Mouse (Mus musculus) skeletal muscle tissue, postnatal 0 days (tissue): ENCODE measurements around the gene Cnpy3. TPM values are rescaled to one million over a fixed set of nuclear protein-coding genes. Genes with fewer than 3 reads are reported as not detected.

ENCODE experiments used
- polyA plus RNA-seq: library from polyadenylated mRNA; unstranded; fragments of >200 nt; fragmentation: Nextera tagmentation; extraction: Ambion mirVana; gene quantifications from 2 replicates; pipeline ENCODE4 v1.2.1, GENCODE M21; 2015

Cnpy3 gene
- 22.4 and 30.1 TPM in 2 replicates for polyA plus RNA-seq

DNA sequence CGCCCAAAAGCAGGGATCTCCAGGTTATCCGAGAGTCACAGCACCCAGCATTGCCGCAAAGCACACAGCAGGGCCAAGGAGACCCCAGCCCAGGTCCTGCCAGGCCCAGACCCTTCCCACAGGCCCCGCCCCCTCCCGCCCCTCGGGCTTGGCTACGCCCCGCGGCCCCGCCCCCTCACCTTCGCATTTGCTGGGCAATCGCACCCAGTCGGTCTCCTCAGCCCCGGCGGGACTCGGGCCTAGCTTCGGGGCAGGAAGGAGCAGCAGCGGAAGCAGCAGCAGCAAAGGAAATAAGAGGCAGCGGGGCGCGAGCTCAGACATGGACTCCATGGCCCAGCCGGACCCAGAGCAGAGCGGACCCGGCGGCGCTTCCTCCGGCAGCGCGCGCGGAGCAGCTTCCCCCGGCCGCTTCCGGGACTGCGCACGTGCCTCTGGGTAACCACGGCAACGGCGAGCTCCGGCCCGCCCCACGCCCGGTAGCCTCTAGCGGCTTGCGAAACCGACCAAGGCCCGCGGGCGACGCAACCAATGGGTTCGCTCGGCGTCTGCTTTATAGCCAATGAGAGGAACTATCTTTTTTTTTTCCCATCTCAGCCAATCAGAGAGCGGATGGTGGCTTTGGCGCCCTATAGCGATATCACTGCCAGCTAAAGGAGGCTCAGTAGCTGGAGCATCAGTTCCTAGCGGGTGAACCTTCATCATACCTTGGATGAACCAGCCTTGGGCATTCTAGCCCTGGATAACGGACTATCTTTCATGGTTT lies at the start of gene Cnpy3:
TSS of gene Cnpy3 (minus strand) at position 421 of the 763 bp plus-strand sequence.

DNA sequence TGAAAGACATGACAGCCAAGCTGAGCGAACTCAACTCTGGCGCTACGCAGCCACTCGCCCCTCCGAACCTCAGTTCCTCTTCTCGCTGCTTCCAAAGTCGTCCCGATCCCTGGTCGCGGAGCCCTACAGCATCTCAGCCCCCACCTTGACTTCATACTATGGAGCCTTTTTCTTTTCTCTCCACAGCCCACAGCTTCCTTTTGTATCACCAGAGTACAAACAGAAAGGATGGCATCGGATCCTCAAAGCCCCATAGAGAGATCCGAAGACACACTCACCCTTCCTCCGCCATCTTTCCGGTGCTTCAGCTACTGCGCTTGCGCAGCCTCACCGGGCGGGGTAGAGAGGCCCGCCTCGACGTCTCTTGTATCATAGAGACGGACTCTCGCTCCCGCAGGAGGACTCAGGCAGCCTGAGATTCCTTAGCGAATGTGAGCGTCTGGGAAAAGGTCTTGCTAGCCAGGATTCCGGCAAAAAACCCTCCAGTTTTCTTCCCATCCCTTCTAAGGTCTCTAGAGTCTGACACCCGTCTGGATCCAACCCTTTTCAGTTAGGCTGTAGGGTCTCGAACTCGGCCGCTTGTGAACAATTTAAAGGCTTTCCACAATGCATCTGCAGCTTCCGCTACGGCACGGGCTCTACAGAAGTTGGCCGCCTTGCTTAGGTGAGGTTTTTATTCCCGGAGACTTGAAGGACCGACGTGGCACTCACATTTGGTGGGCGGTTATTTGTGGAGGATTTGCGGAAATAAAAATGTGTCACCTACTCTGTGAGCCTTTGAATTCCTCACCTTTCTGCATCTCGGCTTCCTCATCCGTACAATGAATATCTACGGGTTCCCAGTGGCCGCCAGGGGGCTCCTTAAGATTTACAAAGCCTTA lies 30.6 kb upstream of the Cnpy3 start, which contains the start of gene Rpl7l1:
TSS of gene Rpl7l1 (minus strand) at position 332 of the 881 bp plus-strand sequence.

DNA sequence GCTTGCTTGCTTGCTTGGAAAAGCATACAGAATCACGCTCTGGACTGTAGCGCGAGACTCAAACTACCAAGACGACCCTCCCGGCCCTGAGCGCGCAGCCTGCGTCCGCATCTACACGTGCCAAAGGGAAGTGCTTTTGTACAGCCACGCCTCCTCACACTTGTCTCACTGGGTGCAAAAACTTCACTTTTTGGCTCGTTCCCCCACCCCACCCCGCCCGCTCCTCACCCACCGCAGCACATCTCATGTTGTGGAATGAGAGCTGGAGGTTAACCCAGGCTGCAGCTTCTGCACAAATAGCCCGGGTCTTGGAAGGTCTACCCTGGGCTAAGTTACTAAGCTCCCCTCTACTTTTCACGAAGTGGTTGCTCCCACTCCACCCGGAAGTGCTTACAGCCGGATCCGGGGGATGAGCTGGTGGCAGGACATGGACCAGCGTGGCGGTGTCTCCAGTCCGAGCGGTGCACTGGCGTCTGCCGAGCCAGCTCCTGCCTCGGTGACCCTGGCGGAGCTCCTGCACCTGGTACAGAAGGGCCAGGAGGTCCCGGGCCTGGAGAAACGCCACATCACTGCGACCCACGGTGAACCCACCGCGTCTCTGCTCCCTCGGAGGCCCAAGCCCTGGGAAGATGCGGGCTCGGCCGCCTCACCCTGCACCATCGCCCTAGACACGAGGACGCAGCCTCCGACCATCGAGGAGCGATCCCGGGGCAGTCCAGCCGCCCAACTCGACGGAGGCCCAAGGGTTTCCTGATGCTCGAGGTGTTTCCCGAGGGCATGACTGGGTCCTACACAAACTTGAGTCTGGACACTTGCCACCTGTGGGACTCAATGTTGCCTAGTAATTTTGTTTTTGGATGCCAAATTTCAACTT lies 20.6 kb upstream of the Cnpy3 start, which contains the start of gene 2310039H08Rik:
TSS of gene 2310039H08Rik (plus strand) at position 232 of the 874 bp plus-strand sequence.

DNA sequence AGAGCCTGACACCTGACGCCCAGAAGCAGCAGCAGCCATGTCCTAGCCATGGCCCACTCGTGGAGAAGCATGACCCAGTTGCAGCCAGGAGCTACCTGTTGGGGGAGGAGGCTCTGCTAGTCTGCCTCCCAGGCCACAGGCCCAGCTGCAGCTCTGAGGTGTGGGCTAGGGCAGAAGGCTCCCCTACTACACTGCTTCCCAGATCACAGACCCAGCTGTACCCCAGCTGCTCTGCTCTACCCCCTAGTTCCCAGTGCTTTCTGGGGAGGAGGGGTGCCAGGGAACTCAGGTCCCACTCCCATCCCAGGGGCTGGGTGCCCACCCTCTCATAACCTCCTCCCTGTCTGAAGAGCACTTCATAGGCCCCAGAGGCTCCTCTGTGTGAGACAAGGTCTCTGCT lies 11.5 kb upstream of the Cnpy3 start, which contains the start of gene Ptcra:
TSS of gene Ptcra (minus strand) at position 169 of the 400 bp plus-strand sequence.

DNA sequence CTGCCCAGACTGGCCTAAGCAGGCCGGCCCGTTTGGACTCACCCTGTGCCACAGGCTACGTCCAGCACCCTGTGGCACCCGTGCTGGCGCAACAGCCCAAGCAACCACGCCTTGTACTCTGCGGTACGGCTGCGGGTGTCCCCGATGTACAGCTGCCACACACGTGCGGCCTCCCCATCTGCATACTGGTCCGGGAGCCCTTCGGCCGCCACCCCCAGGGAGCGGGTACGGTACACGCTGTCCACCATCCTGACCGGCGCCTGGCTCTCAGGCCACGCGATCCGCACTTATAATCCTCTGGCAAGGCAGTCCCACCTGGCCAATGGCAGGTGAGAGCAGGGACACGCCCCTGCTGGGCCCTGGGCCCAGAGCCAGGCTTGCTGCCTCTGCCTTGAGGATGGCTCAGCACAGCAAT lies 23.1 kb downstream of the Cnpy3 start, which contains the start of gene Gnmt:
TSS of gene Gnmt (minus strand) at position 265 of the 415 bp plus-strand sequence.

DNA sequence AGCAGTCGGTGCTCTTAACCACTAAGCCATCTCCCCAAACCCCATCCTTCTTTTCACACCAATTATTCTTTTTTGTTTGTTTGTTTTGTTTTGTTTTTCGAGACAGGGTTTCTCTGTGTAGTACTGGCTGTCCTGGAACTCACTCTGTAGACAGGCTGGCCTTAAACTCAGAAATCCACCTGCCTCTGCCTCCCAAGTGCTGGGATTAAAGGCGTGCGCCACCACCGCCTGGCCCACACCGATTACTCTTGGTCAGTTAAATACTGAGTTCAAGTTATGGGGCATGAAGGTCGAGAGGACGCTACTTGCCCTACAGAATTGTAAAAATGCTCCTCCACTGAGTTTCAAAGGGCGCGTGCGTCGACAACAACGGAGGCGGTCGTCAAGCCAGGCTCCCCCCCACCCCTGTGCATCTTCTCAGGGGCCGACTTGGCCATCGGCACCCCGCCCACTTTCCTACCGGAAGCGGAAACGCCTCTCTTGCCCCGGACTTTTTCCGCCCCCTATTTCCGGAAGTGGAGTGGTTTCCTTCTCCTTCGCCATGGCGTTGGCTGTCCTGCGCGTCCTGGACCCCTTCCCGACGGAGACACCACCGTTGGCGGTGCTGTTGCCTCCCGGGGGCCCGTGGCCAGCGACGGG lies 40.9 kb downstream of the Cnpy3 start, which contains the start of gene Pex6:
TSS of gene Pex6 (plus strand) at position 505 of the 639 bp plus-strand sequence.

DNA sequence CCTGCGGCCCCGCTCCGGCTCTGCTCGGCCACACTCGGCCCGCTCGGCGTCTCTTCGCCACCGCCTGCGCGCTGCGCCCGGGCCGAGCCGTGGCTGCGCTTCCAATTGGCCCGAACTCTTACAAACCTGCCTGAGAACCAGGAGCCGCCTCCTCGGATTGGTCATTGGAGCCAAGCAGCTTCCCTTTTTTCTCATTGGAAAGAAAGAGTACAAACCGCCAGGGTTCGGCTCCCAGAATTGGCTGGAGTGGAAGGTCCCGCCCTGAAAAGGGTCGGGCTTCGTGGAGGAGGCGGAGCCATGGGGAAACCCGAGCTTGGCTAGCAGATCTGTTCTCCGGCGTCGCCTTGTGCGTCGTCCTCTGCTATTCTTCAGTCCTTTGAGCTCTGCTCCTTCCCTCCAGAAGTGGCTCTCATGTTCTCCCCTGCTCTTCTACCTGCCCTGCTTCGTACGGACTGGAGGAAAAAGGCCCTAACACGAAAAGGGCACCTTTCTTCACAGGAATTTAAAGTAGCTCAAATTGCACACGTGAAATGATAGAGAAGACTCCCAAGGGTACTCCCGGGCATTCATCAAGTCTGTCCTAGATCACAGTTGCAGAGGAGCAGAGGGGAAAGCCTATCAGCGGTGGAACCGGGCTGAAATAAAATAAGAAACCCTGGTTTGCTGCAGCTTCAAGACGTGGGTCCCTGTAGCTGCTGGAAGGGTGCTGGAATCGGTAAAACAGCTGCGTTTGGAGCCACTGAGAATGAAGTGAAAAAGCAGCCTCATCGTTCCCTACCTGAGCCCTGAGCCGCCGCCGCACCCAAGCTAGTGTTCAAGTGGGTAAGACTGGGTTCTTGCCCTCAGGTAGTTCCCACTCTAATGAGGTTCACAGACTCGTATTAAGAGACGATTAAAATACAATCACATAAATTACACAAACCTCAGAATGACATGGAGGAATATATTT lies 46.9 kb downstream of the Cnpy3 start, which contains the start of gene Ppp2r5d:
TSS of gene Ppp2r5d (minus strand) at position 225 of the 949 bp plus-strand sequence.

Other genes with a start within 250 kb of the Cnpy3 start
- gene Cul9, start 205.8 kb downstream of the Cnpy3 start, polyA plus RNA-seq: 3.8 and 4.6 TPM in 2 replicates
- 11.5 and 11.8 TPM in 2 replicates for gene Srf, start 196.0 kb downstream of the Cnpy3 start, polyA plus RNA-seq
- 27.0 and 29.7 TPM in 2 replicates for gene Ptk7, start 122.7 kb downstream of the Cnpy3 start, polyA plus RNA-seq
- 21.3 and 22.1 TPM in 2 replicates for gene Klc4, start 106.2 kb downstream of the Cnpy3 start, polyA plus RNA-seq
- 162 and 164 TPM in 2 replicates for gene Mrpl2, start 106.0 kb downstream of the Cnpy3 start, polyA plus RNA-seq
- gene Cul7, start 101.9 kb downstream of the Cnpy3 start, polyA plus RNA-seq: 29.7 and 30.6 TPM in 2 replicates
- gene Rrp36, start 77.9 kb downstream of the Cnpy3 start, polyA plus RNA-seq: 31.2 and 38.9 TPM in 2 replicates
- 77.9 and 84.1 TPM in 2 replicates for gene Mea1, start 73.4 kb downstream of the Cnpy3 start, polyA plus RNA-seq
- gene Klhdc3, start 71.3 kb downstream of the Cnpy3 start, polyA plus RNA-seq: 276 and 315 TPM in 2 replicates
- 40.9 and 43.3 TPM in 2 replicates for gene Ppp2r5d, start 47.1 kb downstream of the Cnpy3 start, polyA plus RNA-seq
- gene Pex6, start 40.8 kb downstream of the Cnpy3 start, polyA plus RNA-seq: 12.0 and 16.9 TPM in 2 replicates
- gene Gnmt, start 23.0 kb downstream of the Cnpy3 start, polyA plus RNA-seq: 2.6 and 3.7 TPM in 2 replicates
- gene Ptcra, start 11.5 kb upstream of the Cnpy3 start, polyA plus RNA-seq: 0.18 and 0.23 TPM in 2 replicates
- gene 2310039H08Rik, start 20.4 kb upstream of the Cnpy3 start, polyA plus RNA-seq: 74.0 and 78.1 TPM in 2 replicates
- 64.8 and 75.2 TPM in 2 replicates for gene Rpl7l1, start 30.5 kb upstream of the Cnpy3 start, polyA plus RNA-seq
- gene Bicral, start 106.3 kb upstream of the Cnpy3 start, polyA plus RNA-seq: 2.6 and 2.7 TPM in 2 replicates
- 45.2 and 55.0 TPM in 2 replicates for gene Tbcc, start 138.5 kb upstream of the Cnpy3 start, polyA plus RNA-seq
- gene Prph2, start 158.2 kb upstream of the Cnpy3 start, polyA plus RNA-seq: not detected in 2 replicates